Mouse (Mus musculus) G1E-ER4 (cell line): Measurements from ENCODE around the gene Tmem143. TPM values are rescaled to one million over a fixed set of nuclear protein-coding genes. Genes with fewer than 3 reads are reported as not detected.

Experiments
- GATA1 ChIP-seq: IDR thresholded peaks from one replicate; pipeline ENCODE4 v1.8.0; 2012; ENCODE audit warnings: low read length, inconsistent platforms
- polyA plus RNA-seq: library from polyadenylated mRNA; stranded (reverse); fragments of >175 nt; gene quantifications from 2 replicates; pipeline ENCODE4 v1.2.3, GENCODE M21; 2012

Tmem143 gene
- polyA plus RNA-seq, 1 experiment = 60.2 TPM

DNA sequence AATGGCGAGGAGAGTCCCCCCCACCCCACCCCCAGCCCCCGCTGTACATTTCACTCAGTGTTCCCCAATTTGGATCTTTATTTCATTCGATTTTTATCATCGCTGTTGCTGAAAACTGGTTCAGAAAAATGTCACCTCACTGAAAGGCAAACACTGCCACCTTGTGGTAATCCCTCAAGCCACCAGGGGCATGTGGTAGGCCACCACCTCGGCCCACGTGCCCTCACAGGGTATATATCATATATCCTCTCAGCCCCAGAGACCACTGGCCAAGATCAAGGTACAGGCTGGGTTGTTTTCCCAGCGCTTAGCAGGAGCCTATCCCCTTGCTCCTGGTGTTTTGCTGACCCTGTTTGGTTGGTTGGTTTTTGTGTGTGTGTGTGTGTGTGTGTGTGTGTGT is 38.4 kb downstream of the Tmem143 start:
- no peak for TF ChIP-seq GATA1

DNA sequence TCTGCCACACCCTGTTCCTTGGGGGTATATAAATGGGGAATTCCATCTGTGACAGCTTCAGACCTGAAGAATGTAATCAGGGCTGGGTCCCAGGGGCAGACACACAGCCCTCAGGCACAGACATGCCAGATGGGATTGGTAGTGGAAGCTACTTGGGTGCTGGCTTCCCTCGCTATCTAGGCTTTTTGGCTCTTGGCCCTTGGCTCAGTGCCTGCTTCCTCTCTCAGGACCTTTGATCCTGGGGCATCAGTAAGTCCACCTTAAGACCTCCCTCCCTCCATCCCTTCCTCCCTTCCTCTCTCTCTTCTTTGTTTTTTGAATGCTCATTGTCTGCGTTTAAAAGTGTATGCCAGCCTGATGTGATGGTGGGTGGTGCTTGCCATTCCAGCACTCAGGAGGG is 43.1 kb downstream of the Tmem143 start:
- TF ChIP-seq GATA1 = no peak

DNA sequence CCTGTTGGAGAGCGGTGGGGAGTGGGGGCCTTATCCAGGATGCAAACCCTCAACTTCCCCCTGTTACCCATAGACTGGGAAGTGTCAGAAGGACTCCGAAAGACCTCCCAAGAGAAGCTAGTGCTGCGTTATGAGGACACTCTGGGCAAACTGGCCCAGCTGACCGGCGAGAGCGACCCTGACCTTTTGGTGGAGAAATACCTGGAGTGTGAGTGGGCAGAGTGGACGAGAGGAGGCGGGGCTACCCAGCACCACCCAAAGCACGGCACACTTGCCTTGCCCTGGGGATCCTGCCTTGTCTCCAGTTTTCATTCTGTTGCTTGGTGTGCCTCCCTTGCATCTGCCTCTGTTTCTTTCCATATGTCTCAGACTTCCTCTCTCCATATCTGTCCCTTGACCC is 45.2 kb downstream of the Tmem143 start:
- TF ChIP-seq GATA1 = no peak

DNA sequence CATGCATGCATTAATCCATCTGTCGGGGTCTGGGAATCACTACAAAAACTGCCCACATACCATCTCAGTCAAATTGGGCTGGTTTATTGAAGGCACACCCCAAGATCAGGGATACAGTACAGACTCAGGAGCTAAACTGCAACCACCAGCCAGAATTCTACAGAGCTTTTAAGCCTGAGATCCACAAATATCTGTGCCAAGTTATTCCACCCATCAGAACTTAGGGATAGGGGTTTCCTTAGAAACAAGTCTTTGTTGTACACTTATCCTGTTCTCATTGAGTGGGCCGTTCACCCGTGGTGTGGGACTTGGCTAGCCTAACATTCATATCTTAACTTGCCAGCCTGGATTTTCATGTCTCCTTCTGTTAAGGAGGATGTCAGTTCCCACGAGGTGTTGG is 52.3 kb downstream of the Tmem143 start:
- TF ChIP-seq GATA1 = no peak

DNA sequence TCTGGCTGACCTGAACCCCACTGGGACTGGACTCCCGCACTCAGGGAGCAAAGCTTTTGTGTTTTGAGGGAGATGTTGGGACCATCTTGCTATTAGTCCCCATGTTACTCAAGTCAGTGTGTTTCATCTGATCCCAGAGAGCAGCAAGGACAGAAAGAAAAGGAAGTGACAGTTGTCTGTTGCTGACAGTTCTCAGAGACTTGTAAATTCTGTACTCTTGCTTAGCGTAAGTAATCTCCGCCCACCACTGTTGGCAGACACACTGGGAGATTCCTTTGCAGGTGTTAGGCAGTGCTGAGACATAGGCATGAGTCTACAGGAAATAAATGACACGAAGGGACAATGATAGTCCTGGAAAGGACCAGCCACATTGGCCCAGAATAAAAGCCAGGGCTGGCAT is 59.9 kb downstream of the Tmem143 start:
- TF ChIP-seq GATA1 = no peak

Other genes starting within 250 kb of the Tmem143 start
- not detected in 2 replicates for gene Fut2, start 230.5 kb upstream of the Tmem143 start, polyA plus RNA-seq
- 0.11 TPM in 1 of 2 replicates, not detected in the other for gene Ntn5, start 212.9 kb upstream of the Tmem143 start, polyA plus RNA-seq
- not detected in 2 replicates for gene Sec1, start 202.5 kb upstream of the Tmem143 start, polyA plus RNA-seq
- gene Car11, start 197.1 kb upstream of the Tmem143 start, polyA plus RNA-seq = 0.37 and 0.79 TPM in 2 replicates
- 22.4 and 28.4 TPM in 2 replicates for gene Dbp, start 191.9 kb upstream of the Tmem143 start, polyA plus RNA-seq
- gene Rpl18, start 181.5 kb upstream of the Tmem143 start, polyA plus RNA-seq = 18,264 and 20,873 TPM in 2 replicates
- gene Sphk2, start 178.9 kb upstream of the Tmem143 start, polyA plus RNA-seq = 172 and 187 TPM in 2 replicates
- gene Fam83e, start 175.7 kb upstream of the Tmem143 start, polyA plus RNA-seq = 1.2 TPM in 2 replicates
- gene Spaca4, start 171.1 kb upstream of the Tmem143 start, polyA plus RNA-seq = not detected in 2 replicates
- gene Lmtk3, start 113.2 kb upstream of the Tmem143 start, polyA plus RNA-seq = 0.03 and 0.04 TPM in 2 replicates
- gene Sult2b1, start 112.3 kb upstream of the Tmem143 start, polyA plus RNA-seq = not detected in 2 replicates
- gene Cyth2, start 82.4 kb upstream of the Tmem143 start, polyA plus RNA-seq = 117 and 133 TPM in 2 replicates
- gene Kcnj14, start 72.2 kb upstream of the Tmem143 start, polyA plus RNA-seq = 1.1 and 1.3 TPM in 2 replicates
- 126 and 128 TPM in 2 replicates for gene Grwd1, start 66.0 kb upstream of the Tmem143 start, polyA plus RNA-seq
- gene Kdelr1, start 24.2 kb upstream of the Tmem143 start, polyA plus RNA-seq = 249 and 281 TPM in 2 replicates
- gene Grin2d, start 18.6 kb upstream of the Tmem143 start, polyA plus RNA-seq = 0.02 TPM in 2 replicates
- gene Syngr4, start 227 bp upstream of the Tmem143 start, polyA plus RNA-seq = 80.3 and 80.6 TPM in 2 replicates
- 1.4 and 2.5 TPM in 2 replicates for gene Emp3, start 24.5 kb downstream of the Tmem143 start, polyA plus RNA-seq
- gene Ccdc114, start 27.1 kb downstream of the Tmem143 start, polyA plus RNA-seq = not detected in 2 replicates
- gene Abcc6, start 133.4 kb downstream of the Tmem143 start, polyA plus RNA-seq = 0.02 and 0.05 TPM in 2 replicates
- gene Nomo1, start 136.8 kb downstream of the Tmem143 start, polyA plus RNA-seq = 203 and 209 TPM in 2 replicates
- gene Kcnj11, start 203.8 kb downstream of the Tmem143 start, polyA plus RNA-seq = not detected in 2 replicates